Mouse (Mus musculus): Measurements from ENCODE around the gene Snrpc.
"Not testable (repeated sequence)": the region's sequence is repeated elsewhere in the genome, so short reads cannot be mapped to it uniquely, and the experiment has no call there.

The Snrpc gene

DNA sequence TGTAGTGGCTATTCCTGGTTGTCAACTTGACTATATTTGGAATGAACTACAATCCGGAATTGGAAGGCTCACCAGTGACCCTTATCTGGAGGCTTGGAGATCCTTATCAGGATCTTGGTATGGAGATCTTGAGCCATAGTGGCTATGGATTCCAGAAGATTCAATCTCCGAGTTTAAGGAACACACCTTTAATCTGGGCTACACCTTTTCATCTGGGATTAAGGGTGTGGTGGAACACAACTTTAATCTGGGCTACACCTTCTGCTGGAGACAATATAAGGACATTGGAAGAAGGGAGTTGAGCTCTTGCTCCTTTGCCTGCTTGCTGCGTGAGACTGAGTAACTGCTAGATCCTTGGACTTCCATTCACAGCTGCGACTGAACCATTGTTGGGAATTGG is at the start of gene Snrpc:
TSS of gene Snrpc (plus strand) at position 301 of the 400 bp plus-strand sequence.
- not testable (repeated sequence) for DNase-seq

DNA sequence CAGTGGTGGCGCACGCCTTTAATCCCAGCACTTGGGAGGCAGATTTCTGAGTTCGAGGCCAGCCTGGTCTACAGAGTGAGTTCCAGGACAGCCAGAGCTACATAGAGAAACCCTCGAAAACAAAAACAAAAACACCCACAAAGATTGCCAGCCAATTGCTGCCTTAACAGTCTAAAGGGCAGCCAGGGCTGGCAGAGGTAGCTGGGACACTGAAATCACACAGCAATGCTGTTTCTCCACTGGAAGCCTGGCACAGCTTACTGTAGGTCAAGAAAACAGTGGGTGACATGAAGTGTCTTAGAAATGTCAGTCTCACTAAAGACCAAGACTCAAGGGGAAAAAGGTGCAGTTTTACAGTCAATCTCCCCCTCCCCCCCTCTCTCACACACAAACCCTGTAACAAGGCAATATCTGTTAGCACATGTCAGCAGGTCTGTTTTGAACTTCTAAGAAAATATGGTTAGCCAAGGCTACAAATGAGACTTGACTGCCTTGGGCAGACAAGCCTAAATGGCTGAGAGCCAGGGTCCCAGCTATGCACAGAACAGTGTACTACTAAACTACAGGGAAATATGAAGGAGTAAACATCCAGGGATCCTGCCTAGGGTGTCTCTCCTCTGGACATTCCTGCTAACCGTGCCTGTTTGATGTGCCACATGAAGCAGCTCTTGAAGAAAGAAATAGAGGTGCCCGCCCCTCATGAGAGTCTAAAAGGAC is 49.3 kb upstream of the Snrpc start:
- peak; percentile 60 for DNase-seq

DNA sequence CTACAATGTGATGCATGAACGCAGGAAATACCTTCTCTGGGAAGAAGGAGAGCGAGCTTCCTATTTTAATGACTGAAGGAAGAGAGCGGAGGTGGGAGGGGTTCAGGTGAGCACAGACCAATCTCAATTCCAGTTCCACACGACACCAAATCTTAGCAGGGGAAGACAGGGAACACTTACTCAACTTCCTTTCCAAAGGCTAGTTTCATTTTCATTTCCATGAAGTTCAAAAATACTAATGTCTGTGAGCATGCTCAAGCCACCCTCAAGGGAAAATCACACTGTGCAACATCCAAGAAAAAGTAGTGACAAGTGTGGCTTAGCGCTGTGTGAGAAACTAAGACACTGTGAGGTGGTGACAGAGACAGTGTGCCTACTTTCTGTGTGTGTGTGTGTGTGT is 47.9 kb upstream of the Snrpc start:
- no peak for DNase-seq

DNA sequence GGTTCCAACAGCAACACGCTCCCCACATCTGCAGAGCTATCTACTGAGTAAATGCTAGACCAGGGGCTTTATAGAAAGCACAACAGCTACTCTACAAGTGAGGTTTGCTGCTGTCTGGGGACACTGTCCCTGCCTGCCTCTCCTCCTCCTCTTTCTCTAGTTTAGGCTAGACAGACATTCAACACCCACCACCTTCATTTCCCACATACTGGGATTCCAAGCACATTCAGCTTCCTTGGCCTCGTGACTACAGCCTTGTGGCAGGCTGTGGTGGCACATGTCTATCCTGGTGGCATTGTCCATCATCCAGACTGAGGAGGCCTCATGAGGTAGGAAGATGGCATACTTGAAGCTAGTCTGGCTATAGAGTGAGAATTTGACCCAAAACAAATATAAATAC is 47.0 kb upstream of the Snrpc start:
- no peak for DNase-seq

DNA sequence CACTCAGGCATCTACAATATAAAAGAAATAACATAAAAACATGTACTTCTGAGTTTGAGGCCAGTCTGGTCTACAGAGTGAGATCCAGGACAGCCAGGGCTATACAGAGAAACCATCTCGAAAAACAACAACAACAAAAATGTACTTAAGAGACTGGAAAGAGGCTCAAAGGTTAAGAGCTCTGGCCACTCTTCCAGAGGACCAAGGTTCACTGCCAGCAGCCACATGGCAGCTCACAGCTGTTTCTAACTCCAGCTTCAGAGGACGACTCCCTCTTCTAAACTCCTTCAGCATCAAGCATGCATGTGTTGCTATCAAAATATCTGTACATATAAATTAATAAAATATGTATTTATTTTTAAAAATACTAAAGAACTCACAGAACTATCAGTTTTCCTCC is 46.4 kb upstream of the Snrpc start:
- peak; percentile 74 for DNase-seq

DNA sequence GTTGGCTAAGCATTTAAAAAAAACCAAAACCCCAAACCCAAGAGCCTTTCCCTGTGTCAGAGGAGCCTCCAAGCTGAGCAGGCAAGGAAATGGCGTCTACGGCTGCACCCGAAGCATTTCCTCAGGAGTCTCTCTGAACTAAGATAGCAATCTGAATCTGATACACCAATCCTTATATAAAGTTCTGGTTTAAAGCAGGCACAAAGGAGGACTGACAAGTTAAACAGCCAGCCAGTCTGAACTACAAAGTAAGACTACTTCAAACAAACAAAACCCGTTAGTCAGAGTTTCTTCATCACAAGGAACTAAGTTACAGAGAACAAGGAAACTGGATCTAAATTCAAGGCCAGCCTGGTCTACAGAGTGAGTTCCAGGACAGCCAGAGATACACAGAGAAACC is 45.4 kb upstream of the Snrpc start:
- DNase-seq, result no peak

DNA sequence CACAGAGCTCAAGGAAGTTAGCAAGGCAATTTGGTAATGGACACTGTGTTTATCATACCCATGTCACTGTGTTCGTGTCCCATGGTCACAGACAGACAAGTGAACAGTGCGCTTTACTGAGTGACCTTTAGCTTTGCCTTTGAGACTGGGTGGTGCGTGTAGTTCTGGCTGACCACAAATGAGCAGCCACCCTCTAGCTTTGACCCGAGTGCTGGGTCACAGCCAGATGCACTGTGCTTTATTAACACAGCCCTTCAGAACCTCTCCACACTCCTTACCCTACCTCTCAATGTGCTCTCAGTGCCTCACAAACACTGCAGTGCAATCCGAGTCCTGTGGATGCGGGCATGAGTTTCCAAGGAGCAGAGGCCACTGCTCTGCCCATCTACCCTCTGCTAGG is 44.8 kb upstream of the Snrpc start:
- peak; percentile 83 for DNase-seq

DNA sequence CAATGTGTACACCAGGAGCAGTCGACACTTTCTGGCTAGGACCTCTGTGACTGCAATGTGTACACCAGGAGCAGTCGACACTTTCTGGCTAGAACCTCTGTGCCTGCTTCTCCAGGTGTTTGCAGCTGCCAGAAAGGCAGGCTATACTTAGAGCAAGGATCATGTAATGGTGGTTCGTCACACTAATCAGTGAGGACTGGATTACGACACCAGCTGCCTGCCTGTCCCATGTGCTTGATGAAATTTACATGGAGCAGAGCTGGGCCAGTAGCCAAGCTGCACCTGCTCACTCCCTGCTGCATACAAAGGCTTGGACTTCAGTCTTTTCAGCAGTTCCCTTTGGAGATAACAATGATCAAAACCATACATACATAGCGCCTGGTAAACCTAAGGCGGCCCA is 41.2 kb upstream of the Snrpc start:
- peak; percentile 64 for DNase-seq

DNA sequence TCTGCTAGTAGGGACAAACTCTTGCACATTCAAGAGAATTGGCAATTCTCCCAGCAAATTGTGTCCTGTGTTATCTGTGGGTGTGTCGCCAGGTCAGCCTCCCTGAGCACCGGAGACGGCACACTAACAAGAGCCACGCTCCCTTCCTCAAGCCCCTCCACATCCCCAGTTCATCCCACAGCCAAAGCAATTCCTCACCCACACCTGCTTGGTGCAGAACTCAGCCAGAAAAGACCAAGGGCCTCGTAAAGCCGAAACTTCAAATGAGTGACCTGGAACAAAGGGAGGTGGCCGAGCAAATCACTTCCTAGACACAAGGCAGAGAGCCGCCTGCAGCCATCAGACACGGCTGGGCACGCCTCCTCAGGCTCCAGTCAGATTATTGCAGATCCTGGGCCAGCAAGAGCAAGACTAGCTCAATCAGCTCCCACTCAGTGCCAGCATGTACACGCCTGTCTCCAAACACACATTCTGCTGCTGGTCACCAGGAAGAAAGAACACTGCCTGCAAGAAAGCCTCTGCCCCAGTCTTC is 40.5 kb upstream of the Snrpc start:
- peak; percentile 59 for DNase-seq

DNA sequence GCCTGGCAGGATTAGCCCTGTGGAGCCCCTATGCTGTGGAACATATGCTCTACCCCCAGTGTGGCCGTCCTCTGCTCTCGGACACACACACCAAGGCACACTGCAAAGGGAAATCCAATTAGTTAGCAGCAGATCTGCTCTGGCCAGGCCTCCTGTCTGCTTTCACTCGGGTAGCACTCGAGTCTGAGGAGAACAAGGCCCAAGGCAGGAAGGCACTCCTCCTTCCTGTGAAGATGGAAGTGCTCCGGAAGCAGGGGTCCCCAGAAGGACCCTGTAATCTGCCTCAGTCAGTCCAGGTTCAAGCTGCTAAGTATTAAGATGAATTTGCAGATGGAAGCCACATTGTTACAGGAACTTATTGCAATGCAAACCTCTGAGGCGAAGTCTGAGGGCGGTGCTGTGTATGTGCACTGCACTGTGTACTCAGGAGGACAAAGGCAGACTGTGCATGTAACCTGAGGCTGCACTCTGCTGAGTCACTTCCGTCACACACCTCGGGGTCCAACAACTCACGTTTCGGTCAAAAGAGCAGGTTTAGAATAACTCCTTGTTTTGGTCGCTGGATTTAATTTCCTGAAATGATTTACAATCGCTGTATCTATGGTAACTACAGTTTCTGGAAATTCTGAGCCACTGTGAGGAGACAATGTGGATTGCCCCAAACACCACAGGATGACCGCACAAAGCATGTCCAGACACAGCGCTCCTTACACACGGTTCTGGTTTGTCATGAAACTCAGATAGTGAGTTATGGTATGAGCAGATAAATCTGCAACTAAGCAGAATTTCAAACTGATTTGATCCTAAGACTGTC is 38.0 kb upstream of the Snrpc start:
- peak; percentile 54 for DNase-seq

DNA sequence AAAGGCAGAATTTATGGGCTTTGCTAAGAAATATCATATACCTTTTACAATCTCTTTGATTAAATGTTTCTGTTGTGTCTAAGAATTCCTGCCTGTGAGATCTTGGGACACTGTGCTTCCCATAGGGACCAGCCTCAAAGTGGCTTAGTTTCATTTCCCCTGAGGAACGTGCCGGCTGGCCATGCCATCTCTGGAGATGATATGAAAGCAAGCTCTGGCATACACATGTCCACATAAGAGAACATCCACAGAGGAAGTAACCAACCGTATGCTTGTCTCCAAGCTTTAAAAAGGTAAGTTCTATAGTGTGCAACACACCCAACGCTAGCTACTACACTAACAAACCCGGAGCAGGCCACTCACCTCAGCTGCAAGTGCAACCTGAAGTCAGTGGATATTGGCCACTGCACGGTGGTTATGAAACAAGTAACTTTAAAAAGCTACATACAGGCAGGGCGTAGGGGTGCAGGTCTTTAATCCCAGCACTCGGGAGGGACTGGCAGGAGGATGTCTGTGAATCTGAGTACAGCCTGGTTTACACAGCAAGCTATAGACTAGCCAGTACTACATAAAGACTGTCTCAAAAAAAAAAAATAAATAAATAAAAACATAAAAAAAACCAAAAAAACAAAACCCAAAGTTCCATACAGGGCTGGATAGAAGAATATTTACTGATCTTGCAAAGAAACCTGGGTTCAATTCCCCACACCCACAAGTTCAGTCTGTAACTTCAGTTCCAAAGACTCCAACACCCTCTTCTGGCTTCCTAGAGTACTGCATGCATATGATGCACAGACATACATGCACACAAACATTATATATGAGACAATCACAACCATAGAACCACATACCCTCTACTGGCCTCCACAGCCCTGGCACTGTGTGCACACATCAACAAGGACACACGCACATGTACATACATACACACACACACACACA is 37.0 kb upstream of the Snrpc start:
- no peak for DNase-seq

DNA sequence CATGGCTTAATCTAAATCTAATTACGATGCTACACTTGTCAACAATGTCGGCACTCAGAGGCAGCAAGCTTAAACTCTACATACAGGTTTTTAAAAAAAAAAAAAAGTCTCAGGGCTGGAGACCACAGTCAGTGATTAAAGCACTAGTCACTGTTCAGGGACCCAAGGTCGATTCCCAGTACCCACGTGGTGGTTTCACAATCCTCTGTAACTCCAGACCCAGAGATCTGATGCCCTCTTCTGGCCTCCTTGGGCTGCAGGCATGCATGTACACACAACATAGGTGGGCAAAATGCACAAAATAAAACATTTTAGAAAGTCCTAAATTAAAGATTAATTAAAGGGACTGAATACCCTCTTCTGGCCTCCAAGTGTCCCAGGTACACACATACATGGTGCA is 34.2 kb upstream of the Snrpc start:
- DNase-seq, result no peak

DNA sequence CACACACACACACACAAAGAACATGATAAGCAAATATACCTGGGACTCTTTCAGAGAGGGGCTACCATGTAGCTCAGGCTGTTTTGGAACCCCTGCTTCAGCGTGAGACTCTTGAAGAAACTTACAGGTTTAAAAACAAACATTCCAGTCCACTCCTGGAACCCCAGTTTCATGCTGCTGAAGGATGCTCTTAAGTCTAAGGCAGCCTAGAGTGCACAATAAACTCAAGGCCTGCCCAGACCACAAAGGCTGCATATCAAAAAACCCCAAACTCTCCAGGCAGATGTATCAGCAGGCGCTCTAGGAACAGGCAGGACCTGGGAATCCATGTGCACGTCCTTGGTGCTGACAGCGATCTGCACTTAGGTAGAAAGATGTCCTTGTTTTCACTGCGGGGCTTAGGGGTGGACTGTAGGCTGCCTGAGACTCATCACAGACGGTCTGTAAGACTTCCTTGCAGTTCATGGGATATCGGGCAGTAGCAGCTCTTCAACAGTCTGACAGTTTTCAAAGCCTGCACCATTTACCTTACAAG is 33.7 kb upstream of the Snrpc start:
- DNase-seq, result no peak

DNA sequence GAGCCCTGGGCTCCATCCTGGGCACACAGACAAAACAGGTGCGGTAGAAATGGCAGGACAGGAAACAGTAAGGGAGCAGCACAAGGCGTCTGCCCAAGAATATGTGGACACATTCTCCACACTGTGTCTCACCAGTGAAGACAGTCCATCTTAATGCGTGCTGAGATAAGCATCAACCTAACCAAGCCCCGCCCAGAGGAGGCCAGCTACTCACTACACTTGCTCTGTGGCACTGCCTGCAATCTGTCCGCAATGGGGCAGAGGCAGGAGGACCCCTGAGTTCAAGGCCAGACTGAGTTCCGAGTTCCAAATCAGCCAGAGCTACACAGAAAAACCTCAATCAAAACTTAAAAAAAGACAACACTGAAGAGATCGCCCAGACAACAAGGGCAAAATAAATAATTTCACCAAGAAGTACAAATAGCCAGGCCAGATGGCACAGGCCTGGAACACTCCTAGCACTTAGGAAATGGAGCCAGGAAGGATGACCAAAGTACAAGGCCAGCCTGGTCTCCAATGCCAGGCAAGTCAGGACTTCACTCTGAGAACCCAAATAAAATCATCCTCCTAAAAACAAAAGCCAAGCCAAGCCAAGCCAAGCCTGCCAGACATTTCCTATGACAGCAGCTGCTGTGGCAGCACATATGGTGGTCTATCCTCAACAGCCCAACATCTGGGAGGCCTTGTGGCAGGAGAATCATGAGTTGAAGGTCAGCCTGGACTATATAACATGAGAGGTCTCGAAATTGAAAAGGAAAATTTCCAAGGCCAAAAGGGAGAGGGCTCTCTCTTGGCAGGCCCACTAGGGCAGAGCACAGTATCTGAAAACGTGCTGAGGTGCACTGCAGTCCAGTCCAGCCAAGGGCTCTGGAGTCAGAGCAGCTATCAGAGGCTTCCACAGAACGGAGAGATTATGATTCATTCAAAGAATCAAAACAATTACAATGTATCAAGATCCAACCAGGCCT is 32.9 kb upstream of the Snrpc start:
- peak; percentile 39 for DNase-seq

DNA sequence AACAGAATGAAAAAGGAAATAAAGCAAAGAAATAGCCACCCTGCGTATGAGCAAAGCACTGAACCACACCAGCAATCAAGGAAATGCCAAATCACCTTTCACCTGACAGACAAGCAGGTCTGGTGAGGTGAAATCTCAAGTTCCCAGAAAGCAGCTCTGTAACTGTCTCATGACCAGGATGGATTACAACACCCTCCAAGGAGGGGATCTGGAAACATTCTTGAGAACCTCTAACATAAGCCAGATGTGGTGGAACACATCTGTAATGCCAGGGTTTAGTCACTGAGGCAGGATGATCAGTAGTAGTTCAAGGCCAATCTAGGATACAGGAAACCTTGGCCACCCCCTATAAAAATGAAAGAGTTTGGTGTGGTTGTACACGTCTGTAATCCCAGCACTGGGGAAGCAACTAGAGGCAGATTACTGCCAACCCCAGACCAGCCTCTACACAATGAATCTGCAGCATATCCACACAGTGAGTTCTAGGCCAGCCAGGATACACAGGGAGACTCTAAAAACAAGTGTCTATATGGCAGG is 30.3 kb upstream of the Snrpc start:
- DNase-seq, result no peak

DNA sequence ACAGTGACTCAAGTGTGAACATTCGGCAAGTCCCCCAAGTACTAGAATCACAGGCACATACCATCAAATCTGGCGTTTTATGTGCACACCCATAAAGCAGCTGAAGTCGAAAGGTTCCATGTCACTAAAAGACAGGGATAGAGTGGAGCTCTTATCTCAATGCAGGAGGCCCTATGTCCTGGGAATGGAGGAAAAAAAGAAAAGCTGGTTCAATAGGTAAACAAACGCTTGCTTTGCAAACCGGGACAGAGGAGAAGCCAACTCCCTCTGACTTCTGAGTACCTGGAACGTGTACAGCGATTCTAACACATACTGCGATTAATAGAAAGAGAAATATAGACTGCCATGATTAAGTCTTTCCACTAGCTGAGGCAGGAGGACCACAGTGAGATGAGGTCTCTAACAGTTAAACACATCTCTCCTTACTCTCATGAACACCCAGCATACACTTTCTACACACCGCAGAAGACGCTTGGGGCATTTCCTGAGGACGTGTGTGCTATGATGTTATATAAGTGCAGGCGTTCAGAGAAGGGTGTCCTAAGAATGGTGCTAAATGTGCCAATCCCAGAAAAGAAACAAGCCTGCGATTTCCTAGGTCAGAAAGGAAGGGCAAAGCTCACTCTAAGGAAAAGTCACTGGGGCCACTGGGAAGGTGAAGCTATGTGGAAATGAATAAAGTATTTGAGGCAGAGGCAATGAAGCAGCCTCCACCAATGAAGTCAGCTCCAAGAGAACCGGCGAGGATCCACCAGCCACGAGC is 27.2 kb upstream of the Snrpc start:
- no peak for DNase-seq

DNA sequence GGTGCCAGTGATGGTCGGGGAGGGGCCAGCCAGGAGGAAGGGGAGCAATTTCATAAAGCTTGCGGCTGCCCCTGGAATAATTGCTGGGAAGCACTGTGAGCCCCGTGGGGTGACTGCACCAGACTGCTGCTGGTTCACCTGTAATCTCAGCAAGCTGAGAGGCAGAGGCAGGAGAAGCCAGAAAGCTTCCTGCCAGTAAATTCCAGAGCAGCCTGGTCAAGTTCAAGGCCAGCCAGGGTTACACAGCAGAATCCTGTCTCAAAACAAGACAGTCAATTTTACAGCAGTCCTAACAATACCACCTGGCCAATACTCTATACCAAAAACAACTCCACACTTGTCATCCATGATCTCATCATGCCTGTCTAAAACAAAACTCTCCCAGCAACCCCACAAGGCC is 26.0 kb upstream of the Snrpc start:
- DNase-seq, result no peak

DNA sequence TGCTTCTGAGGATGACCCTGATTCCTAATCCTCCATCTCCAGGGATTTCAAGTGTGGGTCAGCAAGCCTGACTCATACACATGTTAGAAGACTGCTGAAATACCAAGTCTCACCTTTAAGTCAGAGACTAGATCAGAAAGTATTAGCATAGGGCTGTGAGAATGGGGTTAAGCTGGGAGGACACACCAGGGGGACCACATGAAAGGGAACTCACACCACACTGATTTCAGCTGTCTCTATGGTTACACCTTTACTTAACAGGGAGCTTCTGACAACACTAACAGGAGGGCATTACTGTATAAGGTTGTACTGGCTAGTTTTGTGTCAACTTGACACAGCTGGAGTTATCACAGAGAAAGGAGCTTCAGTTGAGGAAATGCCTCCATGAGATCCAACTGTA is 23.3 kb upstream of the Snrpc start:
- DNase-seq, result no peak

DNA sequence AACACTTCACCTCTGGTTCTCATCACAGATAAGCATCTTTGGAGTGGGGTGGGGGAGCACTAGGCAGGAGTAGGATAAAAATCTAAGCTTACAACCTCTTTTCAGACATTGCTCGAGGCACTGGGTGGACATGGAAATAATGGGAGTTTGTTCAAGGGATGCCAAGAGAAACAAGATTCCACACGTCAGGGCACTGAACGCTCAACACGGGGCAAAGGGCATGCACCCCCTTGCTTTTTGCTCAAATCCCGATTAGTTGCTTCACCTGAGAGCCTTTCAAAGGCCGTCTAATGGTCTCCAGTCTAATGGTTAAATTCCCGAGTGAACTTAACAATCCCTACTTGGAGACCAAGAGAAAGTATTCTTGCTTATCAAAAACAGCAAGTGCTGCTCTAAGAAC is 18.9 kb upstream of the Snrpc start:
- no peak for DNase-seq

DNA sequence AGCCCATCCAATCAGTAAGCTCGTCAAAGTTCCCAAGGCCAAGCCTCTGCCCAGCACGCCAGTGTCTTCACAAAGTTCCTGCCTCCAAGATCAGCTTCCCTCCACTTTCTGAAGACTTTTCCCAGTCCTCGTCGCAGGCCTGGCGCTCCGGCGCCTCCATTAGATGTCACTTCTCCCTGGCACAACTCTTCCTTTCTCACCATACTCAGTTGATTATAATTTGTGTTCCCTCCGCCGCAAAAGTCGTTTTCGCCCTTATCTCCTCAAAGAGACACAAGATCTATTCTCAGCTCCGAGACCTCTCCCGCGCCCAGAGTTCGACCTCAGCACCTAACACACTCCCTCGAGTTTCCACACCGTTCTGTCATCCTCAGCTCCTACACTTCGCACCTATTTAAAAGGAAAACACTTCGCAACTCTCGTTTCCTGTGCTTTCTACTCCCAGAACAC is 18.4 kb upstream of the Snrpc start:
- no peak for DNase-seq

Measured in kidney, adult 11 months (tissue).